Mouse (Mus musculus) C2C12 (cell line): ENCODE results near the gene Smtn.

Experiments
- CTCF ChIP-seq: IDR thresholded peaks from one replicate; pipeline ENCODE4 v1.5.1; 2011; ENCODE audit not compliant: control insufficient read depth, insufficient read depth, insufficient read length
- MYOG ChIP-seq: IDR thresholded peaks from one replicate; pipeline ENCODE4 v1.6.1; 2011; ENCODE audit not compliant: control insufficient read depth, insufficient read length; ENCODE audit errors: extremely low read depth

DNA sequence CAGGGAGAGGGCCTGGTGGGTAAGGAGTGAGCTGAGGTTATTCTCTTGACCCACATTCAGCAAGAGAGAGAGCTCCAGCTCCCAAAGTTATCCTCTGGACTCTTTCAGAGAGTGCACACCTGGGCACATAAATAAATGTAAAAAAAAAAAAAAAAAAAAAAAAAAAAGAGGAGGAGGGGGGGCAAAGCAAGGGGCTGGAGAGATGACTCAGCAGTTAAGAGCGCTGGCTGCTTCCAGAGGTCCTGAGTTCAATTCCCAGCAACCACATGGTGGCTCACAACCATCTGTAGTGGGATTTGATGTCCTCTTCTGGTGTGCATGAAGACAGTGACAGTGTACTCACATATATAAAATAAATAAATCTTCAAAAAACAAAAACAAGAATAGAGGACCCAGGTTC is 43.1 kb downstream of the Smtn start:
- TF ChIP-seq CTCF: no peak
- TF ChIP-seq MYOG: no peak
